Mouse (Mus musculus): ENCODE results near the gene Ppp1r16b.

Gene Ppp1r16b

GRCm38 (mm10) chr2:158689060-158689459, 23.9 kb downstream of the Ppp1r16b start:
- DNase-seq (ENCODE audit: low read depth, low spot score) = no peak

GRCm38 (mm10) chr2:158689640-158690039, 24.4 kb downstream of the Ppp1r16b start:
- no peak for DNase-seq (ENCODE audit: low read depth, low spot score)

DNA sequence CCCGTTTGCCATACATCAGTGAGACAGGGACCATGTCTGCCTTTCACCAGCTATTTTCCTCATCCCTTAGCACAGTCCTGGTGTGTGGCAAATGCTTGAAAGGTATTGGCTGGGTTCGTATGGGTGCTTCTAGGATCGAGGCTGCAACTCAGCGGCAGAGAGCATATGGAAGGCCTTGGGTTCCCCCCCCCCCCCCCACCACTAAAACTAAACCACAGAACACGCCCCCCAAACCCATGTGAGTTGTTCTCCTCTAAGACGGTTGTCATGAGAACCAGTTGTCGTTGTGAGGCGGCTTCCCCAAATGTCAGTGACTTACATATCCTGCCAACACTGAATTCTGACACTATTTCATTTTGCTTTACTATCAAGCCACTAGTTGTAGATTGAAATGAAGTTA, 24.9 kb downstream of the Ppp1r16b start:
- no peak for DNase-seq (ENCODE audit: low read depth, low spot score)

- no peak for DNase-seq (ENCODE audit: low read depth, low spot score)
Measured at GRCm38 (mm10) chr2:158692191-158692590, 27.0 kb downstream of the Ppp1r16b start.

GRCm38 (mm10) chr2:158695811-158696210, 30.6 kb downstream of the Ppp1r16b start:
- no peak for DNase-seq (ENCODE audit: low read depth, low spot score)

DNA sequence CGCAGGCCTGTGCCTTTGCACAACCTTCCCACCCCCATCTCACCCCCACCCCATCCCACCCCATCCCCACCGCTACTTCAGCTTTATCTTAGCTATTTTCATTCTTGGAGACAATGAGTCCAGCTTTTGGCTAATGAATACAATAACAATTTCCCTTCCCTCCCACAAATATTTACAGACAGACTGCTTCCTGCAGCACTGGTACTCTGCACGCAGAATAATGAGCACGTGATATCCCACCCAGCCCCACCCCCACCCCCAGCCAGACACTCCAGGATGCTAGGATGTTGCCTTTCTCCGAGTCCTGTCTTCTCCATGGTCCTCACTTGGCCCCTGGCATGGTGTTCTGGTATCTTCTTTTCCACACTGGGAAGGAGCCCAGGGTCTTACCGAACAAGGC, 31.3 kb downstream of the Ppp1r16b start:
- DNase-seq (ENCODE audit: low read depth, low spot score) = no peak

DNA sequence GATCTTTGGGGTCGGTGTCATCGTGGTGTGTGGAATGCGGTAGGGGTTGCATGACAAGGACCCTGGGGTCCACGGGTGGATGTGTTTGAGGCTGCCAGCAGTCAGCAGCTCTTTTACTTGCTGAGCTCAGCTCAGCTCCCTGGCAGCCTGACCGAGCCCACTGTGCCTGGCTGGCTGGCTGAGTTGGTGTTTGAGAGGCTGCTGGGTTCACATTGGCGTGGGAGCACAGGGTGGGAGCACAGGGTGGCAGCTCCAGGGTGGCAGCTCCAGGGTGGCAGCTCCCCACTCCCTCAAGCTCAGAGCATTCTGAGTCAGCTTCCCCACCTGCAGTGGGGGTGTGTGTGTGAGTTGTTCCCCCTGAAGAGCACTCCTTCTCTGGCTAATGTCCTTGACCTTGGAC, 34.7 kb downstream of the Ppp1r16b start:
- DNase-seq (ENCODE audit: low read depth, low spot score) = no peak

DNA sequence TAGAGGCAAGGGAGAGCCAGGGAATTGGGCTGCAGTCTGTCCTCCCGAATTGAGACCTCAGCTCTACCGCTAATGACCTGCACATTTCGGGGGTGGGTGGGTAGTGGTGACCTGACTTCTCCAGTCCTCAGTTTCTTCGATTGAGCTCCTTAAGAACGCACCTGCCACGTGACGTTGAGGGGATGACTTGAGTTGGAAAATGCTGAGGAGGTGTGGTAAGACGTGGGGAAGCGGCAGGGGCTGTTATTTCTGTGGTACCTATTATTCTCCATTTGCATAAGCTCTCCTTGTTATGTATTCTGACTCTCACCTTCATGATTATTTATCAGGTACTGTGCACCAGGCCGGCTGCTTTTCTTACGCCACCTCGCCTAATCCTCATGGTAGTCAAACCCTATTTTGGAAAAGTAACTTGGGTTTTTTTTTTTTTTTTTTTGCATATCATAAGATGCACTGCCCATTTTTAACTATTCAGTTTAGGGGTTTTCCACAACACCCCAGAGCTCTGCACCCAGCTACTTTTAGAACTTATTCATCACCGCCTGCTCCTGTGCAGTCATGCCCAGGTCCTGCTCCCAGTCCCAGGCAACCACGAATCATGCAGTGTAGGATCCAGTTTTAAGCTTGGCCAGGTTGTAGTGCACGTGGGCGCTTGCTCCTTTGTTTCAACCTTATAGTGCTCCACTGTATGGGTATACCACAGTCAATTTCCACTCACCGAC, 35.5 kb downstream of the Ppp1r16b start:
- DNase-seq (ENCODE audit: low read depth, low spot score) = no peak

DNA sequence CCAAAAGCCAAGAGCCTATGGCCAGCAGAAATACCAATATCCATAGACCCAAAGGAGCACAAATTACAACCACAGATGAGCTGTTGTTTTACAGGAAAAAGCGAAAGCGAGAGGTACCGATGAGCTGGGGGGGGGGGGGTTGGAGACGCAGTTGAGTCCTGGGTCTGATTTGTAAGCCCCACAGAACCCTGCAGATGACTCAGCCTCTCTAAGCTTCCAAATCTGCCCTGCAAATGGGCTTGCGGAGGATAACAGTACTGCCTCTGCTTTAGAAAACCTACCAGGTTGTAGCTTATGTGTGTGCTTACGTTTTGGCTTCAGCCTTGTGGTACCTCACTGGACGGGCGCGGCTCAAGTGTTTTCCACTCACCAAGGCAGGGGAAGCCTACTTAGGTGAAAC, 36.3 kb downstream of the Ppp1r16b start:
- DNase-seq (ENCODE audit: low read depth, low spot score) = no peak

DNA sequence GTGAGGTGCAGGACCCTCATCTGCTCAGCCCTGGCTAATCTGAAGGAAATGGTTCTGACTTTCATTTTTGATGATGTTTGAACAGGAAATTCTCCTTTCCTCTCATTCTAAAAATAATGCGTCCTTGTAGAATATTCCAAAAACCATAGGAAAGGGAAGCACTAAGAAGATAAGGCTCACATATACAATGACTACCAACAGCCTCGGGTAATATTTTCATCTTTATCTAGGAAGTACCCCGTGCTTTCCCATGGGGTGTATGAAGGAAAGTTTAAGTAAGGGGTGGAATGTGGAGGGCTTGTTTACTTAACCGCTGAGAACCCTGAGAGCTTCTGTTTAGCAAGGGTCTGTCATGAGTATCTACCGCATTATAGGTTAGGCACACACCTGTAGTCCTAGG, 37.0 kb downstream of the Ppp1r16b start:
- no peak for DNase-seq (ENCODE audit: low read depth, low spot score)

DNA sequence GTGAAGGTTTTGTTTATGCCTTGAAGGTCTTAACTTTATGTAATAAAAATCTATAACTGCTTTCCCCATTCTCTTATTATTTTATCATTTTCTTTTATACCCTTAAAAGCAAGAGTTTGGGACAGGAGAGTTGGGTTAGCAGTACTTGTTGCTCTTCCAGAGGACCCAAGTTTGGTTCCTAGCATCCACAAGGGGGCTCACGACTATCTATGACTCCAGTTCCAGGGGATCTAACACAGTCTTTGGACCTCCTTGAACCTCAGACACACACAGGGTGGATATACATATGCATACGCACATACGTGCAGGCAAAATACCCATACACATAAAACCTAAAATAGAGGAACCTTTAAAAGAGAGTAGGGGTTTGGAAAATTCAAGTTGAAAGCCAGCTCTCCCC, 39.5 kb downstream of the Ppp1r16b start:
- no peak for DNase-seq (ENCODE audit: low read depth, low spot score)

DNA sequence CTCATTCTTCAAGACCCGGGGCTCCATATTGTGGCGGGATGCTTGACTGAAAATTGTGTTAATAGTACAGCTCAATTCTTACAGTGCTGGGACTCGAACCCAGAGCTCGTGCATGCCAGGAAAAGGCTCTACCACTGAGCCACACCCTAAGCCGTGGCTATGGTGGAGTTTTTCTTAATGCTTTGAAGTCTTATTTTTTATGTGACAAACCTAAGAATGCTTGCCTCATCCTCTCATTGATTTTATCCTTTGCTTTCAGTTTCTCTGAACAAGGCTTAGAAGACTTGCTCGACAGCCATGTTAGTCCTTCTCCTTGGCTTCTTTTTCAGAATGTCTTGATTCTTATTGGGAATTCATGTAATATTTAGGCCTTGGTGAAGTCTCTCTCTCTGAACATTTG, 40.3 kb downstream of the Ppp1r16b start:
- no peak for DNase-seq (ENCODE audit: low read depth, low spot score)

DNA sequence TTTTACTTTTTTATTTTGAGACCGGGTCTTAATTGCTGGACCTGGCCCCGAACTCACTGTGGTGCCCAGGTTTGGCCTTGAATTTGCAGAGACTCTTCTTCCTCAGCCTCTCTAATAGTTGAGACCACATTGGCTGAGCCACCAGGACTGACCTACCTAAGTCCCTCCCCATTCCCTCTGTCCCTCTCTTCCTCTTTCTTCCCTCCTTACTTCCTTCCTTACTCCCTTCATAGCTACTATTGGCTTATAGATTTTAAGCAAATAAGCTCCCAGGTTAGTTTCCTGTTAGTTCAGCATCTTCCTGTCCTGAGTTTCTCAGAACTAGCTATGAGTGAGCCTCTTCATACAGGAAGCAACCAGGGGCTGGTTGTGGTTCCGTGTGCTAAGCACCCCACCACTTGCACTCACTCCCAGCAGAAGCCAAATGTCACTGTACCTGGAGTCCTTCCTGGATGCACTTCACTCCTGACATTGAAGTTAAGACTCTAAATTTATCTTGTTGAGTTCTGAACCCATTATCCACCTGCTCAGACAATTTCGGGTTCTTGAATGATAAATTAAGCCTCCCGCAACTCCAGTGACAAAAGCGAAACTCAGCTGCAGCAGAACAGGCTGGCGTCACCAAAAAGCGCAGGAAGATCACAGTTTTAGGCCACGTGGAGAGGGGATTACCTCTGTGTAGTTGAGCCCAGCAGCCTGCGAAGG, 41.7 kb downstream of the Ppp1r16b start:
- DNase-seq (ENCODE audit: low read depth, low spot score) = no peak

- DNase-seq (ENCODE audit: low read depth, low spot score) = no peak
Measured at GRCm38 (mm10) chr2:158708121-158708520, 42.9 kb downstream of the Ppp1r16b start.

DNA sequence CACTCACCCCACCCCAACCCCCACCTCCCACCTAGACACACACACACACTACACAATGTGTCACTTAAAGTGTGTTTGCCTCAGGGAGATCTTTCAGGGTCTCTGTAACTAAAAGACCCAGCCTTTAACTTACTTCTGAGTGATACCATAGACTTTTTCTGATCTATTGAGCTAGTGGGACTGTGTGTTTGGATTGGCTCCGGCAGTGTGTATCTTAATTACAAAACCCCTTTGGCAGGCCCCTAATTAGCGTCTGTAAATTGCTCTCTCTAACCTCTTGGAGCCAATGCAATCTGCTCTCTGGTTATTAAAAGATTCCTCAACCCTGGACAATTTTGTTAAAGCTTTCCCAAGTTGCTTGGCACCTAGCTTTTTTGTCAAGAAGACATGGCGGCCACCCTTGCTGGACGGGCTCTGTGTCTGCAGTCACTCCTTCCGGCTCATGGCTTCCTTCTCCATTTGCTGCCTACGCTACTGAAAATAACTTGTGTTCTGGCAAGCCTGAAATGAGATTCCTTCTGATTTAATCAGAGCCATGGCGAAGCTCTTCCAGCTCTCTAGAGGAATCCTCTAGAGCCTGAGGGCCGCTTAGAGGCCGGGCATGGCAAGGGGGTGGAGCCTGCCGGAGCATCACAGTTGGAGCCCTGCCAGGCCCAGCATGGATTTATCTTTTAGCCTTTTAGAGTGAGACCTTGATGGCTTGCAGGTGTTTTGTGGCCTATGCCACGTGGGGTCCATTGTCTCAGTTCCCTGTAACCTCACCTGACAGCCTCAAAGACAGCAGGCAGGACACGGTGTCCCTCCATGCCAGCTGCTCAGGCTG, 46.9 kb downstream of the Ppp1r16b start:
- DNase-seq (ENCODE audit: low read depth, low spot score) = peak; percentile 25

GRCm38 (mm10) chr2:158714826-158715225, 49.6 kb downstream of the Ppp1r16b start:
- DNase-seq (ENCODE audit: low read depth, low spot score) = no peak

GRCm38 (mm10) chr2:158716066-158716465, 50.9 kb downstream of the Ppp1r16b start:
- no peak for DNase-seq (ENCODE audit: low read depth, low spot score)

GRCm38 (mm10) chr2:158717551-158718418, 52.6 kb downstream of the Ppp1r16b start:
- no peak for DNase-seq (ENCODE audit: low read depth, low spot score)

DNA sequence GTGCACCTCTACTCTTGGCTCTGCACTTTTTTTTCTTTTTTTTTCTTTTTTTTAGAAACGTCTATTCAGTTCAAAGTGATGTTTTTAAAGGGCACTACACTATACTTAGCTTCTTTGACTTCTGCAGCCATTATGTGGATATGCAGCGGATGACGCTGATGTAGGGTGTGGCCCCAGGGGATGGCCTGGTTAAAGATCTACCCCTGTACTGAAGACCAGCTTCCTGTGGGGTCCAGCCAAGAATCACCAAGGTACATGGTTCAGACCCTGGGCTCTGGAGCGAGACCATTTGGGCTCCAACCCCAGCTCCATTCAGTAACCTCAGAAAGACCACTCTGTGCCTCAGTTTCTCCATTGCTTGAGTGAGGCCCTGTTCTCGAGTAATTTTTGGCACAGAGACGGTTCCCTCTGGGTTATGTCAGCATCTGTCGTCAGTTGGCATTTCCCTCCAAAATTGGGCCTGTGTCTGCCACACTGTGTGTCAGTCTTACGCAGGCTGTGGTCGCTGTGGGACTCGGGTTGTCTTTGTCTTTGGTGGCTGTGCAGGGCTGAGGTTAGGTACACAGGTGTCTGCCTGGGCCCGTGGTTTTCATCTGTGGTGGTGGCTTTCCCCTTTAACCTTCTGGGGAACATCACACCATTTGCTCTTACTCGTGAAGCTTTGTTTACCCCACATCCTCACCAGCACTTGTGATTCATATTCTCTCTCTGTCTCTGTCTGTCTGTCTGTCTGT, 53.8 kb downstream of the Ppp1r16b start:
- no peak for DNase-seq (ENCODE audit: low read depth, low spot score)

DNA sequence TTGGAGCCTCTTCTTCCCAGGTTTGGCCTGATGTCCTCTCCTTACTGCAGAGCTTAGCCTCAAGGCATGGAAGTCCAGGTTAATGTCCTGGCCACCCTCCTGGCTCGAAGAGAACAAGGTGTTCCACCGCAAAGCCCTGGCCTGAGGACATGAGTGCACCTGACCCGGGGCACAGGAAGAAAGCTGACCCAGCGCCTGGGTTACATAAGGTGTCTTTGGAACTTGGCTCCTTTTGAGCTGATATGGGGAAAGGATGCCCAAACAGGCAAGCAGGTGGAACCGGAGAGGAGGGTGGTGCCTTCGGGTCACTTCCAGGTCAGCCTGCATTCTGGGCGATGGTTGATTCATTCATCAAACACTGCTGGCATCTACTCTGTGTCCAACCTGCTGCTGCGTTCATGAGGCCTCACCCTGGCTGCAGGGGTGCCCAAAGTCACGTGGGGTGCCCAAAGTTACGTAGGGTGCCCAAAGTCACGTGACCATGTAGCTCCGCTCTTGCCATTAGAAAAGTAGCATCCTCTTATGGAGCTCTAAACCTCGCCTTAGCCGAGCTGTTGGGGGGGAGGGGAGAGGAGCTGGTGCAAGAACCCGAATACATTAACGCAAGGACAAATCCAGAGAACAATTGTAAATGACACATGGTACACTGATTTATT, 55.6 kb downstream of the Ppp1r16b start:
- DNase-seq (ENCODE audit: low read depth, low spot score) = no peak

Measured in retina, postnatal 7 days (tissue).